Mouse (Mus musculus) spleen, adult 2 months (tissue): ENCODE measurements at regions not wholly inside any gene's neighbourhood (a gene's known extent, or its start where the extent isn't known, plus 50 kb on each side); places are given as distances from the start of the nearest gene placed in this dataset.

Source experiments
- CTCF ChIP-seq: fragments of 200-500 bp; IDR thresholded peaks from 2 replicates; pipeline ENCODE4 v1.5.1; 2011; ENCODE audit warnings: mild to moderate bottlenecking, inconsistent platforms; ENCODE audit not compliant: insufficient read depth, insufficient read length, insufficient replicate concordance; ENCODE audit errors: extremely low read depth
- POLR2A ChIP-seq: fragments of 200-500 bp; IDR thresholded peaks from 2 replicates; pipeline ENCODE4 v1.6.1; 2011; ENCODE audit warnings: low read depth, low read length, inconsistent platforms

GRCm38 (mm10) chr3:56433495-56433894, 250.0 kb upstream of the Nbea start:
- no peak for TF ChIP-seq CTCF
- TF ChIP-seq POLR2A, result no peak
